Mouse (Mus musculus) left cerebral cortex, postnatal 14 days (tissue): ENCODE data around the gene Zc3h12b. TPM values are rescaled to one million over a fixed set of nuclear protein-coding genes. Genes with fewer than 3 reads are reported as not detected.

Source experiments
- DNase-seq, 2 experiments: peaks; one replicate each; pipeline ENCODE4 v3.0.0; 2021 to 2022; ENCODE audit warnings: low spot score in 2 of 2, mixed read lengths in 1 of 2
- intact Hi-C: fragments of 180-260 bp; cut with DNase I; formaldehyde crosslinking; loops from one replicate; pipeline ENCODE4 v1.15.1; 2025
- long read RNA-seq, 2 experiments: library from polyadenylated mRNA; stranded (forward); transcript quantifications; one replicate each; pipeline ENCODE4 v2.0.0; 2021
- total RNA-seq, 2 experiments: library from RNA; stranded (reverse); gene quantifications; 2 replicates each; pipeline ENCODE4 v1.2.3; 2021

Gene Zc3h12b
- total RNA-seq: 10 to 100 TPM; 23.0 to 28.2 TPM
- long read RNA-seq, experiment 1, partial matches to known transcripts: 0 of 5 reads
- long read RNA-seq, experiment 1, other reads (novel, unspliced or antisense): 5 of 5 reads
- long read RNA-seq, experiment 2, partial matches to known transcripts: 0 of 5 reads
- long read RNA-seq, experiment 2, other reads (novel, unspliced or antisense): 5 of 5 reads

DNA sequence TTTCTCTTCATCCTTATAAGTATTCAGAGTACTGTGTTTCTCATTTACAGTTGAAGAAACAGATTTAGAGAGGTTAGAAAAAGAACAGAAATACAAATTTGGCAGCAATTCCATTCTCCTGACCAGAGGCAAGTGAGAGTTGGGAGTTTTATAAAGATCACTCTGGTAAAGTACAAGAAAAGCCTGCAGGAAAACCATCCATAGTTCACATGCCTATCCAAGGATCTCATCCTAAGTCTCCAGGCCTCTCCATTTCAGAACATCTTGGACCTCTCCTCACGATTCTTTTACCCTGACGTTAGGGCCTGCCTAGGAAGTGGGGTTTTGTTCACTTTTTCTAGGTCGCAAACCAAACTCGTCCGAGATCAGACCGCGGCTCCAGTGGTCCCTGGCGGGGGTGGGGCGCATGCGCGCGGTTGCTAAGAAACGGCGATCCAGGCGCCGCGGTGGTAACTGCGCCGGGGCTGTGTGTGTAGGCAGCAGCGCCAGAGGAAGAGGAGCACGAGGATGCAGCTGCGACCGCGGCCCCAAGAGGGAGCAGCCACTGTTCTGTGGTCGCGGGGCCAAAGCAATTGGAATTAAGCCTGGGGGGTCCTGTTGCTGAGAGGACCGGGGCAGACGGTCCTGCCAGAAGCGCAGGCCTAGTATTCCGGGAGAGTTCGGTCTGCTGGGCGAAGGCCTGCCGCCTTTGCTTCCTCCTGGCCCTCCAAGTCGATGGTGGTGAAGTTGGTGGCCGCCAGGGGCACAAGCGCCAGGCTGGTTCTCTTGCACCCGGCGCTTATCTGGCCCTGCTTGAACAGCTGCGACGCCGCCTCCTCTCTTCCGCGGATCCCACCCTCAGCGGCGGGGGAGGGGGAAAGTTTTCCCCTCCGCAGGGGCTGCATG lies at the start of gene Zc3h12b:
TSS of gene Zc3h12b (plus strand) at position 452 of the 885 bp plus-strand sequence.
- intact Hi-C loops: no loop called here
- peak; percentile 70 to 75 for DNase-seq

DNA sequence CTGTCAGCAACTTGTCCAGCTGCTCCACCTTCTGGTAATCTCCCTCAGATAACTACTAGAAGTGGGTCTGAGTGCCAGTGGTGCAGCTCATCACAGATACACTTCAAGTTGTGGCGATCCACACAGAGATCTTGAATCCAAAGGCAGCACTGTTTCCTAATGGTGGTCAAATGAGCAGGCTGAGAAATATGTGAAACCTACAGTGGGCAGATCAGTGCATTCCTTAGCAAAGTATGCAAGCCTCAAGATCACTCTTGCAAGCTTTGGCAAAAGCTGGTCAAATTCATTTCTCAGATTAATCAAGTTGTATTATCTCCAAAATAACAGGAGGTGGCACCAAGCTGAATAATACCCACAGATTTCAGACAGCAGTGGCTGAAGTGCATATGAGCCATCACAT lies 29.3 kb upstream of the Zc3h12b start:
- intact Hi-C loops: loop anchor here (10.0 kb wide), 1 partner anchor 273 kb away; the partner anchor contains the start of gene Las1l
- no peak for DNase-seq

DNA sequence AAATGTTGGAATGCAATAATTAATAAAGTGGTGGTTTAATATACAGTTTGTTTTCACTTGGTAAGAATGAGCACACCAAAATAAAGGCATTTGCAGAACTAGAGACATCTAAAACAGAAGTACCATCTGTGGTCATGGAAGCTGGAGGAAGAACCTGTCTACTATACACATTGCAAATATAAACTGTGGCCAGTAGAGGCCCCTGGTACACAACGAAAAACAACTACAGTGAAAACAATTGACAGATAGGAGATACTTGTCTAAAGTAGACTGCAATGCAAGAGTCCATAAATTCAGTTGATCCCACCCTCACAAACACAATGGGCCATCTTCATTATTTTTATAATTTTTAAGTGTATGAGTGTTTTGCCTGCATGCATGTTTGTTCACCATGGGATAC lies 24.4 kb upstream of the Zc3h12b start:
- intact Hi-C loops: loop anchor here (10.0 kb wide), 1 partner anchor 268 kb away; the partner anchor contains the start of gene Las1l
- peak in 1 of 2 experiments; percentile 6 for DNase-seq

DNA sequence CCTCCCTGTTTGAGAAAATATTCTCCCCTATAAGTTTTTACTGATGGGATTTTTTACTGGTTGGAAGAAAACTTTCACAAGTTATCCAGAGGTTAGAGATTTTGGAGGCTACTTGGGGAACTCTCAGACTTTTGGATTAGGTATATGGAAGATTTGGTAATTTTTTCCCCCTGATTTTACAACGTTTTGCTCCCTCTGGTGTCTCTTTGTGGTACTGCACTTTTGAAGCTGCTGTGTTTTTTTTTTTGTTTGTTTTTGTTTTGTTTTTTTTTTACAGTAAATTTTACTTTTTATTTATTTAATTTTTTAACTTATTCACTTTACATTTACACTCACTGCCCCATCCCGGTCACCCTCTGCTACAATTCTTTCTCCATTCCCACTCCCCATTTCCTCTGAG lies 26.8 kb downstream of the Zc3h12b start:
- no peak for DNase-seq
- intact Hi-C loops: no loop called here

DNA sequence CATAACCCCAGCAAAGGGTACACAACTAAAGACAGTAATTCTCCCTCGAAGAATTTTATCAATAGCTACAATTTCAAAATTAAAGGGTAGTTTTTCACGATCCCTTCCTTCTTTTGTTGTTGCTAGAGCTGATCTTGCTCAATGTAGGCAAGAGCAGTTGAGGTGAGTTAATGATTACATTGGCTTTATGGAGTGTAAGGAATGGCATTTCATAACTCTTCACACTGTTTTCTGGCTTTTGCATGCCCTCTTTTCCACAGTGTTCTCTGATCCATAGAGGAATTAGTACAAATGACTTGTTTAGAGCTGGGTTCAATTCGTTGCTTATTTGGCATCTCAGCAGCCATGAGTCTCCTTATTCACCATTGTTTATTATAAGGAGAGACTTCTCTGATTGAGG lies 84.4 kb downstream of the Zc3h12b start:
- intact Hi-C loops: no loop called here
- DNase-seq: no peak

DNA sequence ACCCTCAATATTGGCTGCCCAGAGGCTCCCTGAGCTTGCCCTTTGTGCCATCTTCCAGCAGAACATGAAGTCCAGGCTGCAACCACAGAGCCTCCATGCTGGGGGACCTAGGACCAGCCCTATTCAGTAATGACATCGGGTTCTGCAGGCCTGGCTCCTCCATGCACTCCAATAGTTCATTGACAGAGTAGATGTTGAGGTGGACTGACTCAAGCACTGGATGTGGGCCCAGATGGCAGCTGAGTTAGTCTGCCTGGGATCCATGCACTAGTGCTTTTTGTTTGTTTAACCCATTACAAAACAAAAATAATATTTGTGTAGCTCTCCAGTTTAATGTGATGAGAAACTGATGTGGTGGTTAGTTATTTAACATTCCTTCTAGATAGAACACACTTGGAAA lies 90.3 kb downstream of the Zc3h12b start:
- intact Hi-C loops: no loop called here
- DNase-seq: no peak

DNA sequence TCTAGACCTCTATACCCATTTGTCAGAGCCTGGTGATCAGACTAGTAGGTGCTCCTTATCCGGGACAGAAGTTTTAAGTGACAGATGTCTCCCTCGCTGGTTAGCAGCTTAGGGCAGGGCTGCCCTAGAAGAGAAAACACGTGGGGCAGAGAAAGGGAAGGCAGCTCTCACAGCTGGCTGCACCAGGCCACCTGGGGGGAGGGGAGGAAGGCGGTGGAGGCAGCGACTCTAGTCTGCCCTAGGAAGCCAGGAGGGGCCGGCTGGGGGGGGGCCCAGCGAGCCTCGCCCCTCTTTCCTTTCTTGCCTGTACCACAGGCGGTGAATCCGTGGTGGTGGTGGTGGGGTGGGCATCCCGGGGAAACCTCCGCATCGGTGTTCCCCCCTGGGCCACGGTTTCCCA lies 141.3 kb downstream of the Zc3h12b start:
- DNase-seq: no peak
- intact Hi-C loops: no loop called here

DNA sequence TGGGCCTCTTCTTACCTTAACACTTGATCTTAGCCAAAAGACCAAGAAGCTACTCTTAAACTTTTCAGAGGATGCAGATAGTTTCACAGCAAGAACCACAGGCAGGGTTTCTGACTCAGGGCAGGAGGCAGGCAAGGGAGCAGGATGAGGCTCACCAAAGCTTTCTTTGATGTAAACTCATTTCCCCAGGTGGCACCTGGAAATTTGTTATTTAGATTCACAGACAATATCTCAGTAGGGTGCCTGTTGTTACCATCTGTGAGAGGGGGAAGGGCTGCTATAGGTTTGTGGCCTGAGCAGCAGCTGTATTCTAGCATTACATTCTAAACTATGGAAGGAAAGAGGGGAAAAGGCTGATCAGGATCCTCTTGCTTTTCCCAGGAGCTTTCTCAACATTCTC lies 169.6 kb downstream of the Zc3h12b start:
- intact Hi-C loops: no loop called here

DNA sequence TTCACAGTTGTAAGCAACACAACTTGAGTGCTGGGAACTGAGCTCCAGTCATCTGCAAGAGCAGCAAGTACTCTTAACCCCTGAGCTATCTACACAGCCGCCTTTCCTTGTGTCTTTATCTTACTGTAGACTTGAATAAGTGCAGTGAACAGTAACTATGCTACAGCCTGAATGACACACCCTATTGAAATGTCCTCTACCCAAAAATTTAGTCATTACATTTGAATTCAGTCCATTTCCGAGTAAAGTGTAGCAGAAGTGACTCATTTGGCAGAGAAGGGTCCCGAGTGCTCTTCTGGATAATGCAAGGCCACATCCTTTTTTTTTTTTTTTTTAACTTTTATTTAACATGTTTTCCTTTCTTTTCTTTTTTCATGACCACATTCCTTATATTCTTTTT lies 191.2 kb downstream of the Zc3h12b start:
- no peak for DNase-seq
- intact Hi-C loops: no loop called here

More for the DNA sequence above, 169.6 kb downstream of the Zc3h12b start:
- DNase-seq: no peak

DNA sequence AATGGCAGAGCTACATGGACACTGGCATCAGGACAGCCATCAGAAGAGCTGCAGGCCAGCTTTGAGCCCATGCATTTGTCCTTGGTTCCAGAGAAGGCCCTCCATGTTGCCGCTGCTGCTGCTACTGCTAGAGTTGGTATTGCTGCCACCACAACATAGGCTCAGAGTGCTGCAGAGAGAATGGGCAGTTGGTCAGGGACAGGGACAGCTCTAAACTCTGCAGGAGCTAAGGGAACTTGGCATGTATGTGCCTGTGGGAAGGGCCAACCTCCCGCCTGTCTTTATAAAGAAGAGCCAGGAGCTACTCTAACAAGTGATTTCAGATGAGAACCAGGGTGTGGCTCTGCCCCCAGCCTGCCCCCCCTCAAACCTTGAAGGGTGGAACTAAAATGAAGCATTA lies 224.0 kb downstream of the Zc3h12b start:
- DNase-seq: no peak
- intact Hi-C loops: no loop called here

DNA sequence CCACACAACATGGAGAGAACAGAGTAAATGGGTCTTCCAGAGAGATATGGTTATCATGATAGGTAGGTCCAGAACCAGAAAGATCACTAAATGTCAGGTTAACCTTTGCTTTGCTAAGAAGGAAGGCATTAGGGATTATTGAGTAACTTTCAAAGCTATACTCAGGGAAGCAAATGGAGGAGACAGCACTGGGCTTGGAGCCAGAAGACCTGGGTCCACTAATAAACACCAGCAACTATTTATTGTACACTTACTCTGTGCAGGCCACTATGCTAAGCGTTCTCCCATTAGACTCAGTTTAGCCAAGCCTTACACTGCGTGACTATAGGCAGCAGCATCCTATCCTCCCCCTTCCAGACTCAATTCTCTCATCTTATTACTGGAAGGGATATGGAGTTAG lies 234.0 kb downstream of the Zc3h12b start:
- intact Hi-C loops: no loop called here
- no peak for DNase-seq

DNA sequence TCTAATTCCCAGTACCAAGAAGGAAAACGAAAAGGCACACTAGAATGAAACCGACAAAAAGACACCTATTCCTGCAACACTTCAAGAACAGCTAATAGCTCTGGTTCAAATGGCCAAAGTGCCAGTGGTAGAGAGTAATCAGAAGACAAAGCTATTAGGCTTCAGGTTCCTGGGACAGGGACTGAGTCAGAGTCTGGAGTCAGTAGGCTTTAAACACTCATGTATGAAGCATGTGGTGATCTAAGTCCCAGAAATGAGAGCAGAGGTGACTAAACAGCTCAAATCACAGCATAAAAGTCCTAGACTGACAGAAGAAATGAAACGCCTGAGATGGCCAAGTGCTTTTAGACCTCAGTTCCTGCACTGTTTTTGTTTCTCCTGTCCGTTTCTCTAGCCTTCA lies 236.7 kb downstream of the Zc3h12b start:
- intact Hi-C loops: no loop called here
- no peak for DNase-seq

DNA sequence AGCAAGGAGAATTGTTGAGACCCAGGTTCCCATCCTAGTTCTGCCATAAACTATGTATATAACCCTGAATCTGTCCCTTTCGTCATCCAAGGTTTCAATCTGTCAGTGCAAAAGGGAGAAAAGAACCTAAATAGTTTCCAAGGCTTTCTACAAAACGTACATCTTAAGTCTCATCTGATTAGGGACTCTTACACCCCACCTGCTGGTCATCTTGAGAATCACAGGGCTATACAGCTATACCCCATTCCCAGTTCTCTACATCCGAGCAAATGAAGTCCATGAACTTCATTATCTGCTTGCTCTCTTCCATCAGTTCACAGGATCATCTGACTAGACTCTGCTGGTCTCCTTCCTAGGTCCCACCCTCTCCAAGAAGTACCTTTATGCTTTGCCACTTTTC lies 239.3 kb downstream of the Zc3h12b start:
- intact Hi-C loops: loop anchor here (10.0 kb wide), 1 partner anchor 266 kb away; no protein-coding TSS in a partner anchor
- DNase-seq: peak; percentile 39 to 61

DNA sequence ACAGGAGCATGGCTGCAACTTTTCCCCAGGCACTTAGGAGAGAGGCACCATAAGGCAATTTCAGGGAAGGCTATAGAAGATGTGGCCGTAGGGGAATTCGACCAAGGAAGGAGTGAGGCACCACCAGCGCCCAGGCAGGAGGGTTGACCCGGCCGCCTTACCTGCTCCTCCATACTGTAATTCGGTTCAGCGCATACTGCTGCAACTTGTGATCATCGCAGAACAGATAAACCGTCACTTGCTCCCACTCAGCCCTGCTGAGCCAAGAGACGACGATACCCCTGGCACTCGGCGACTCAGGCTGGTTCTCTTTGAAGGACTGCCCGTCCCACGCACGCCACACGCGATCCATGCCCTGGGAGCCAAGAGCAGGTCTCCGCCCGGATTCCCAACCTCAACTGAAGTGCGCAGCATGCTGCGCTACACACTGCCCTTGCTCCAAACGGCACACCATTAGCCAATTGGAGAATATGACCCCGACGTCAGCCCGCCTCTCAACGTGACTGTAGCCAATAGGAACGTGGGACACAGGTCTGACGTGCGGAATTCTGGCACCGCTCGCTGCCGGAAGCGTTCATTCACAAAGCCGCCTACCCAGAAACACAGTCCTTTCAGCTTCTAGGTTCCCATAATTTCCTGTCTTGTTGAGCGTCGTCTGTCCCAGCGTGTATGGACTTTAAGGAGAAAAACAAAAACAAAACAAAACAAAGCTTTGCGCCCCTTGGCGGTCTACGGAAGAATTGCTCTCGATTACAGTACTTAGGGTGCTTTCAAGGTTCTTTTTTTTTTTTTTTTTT lies 245.2 kb downstream of the Zc3h12b start, which contains the start of gene Las1l:
TSS of gene Las1l (minus strand) at position 466 of the 797 bp plus-strand sequence.
- intact Hi-C loops: loop anchor here (10.0 kb wide), 1 partner anchor 272 kb away; no protein-coding TSS in a partner anchor
- DNase-seq: peak; percentile 93 to 94

DNA sequence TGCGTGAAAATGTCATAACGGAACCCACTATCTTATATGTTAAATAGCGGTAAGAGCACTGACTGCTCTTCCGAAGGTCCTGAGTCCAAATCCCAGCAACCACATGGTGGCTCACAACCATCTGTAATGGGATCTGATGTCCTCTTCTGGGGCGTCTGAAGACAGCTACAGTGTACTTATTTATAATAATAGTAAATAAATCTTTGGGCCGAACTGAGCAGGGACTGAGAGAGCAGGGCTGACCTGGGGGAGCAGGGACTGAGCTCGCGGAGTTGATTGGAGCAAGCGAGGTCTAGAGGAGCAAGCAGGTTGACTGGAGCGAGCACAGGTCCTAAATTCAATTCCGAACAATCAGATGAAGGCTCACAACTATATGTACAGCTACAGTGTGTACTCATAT lies 246.0 kb downstream of the Zc3h12b start:
- intact Hi-C loops: loop anchor here (10.0 kb wide), 1 partner anchor 273 kb away; no protein-coding TSS in a partner anchor
- DNase-seq: peak in 1 of 2 experiments; percentile 3

DNA sequence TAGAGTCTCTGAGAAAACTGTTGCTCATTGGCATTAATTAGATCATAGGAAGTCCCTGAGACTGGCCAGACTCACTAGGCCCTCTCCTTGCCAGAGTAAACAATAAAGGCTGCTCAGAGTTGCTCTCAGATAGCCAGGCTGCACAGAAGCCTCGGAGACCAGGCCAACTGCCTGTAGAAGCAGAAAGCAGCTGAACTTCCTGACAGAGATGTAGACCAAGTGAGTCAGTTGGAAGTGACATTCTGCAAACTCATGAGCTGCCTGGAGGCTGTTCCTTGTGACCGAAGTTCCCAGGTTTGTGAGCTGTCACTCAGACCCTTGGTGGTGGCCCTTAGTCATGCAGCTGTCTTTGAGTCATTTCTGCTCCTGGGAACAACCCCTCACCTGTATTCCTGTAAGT lies 251.9 kb downstream of the Zc3h12b start:
- no peak for DNase-seq
- intact Hi-C loops: no loop called here

DNA sequence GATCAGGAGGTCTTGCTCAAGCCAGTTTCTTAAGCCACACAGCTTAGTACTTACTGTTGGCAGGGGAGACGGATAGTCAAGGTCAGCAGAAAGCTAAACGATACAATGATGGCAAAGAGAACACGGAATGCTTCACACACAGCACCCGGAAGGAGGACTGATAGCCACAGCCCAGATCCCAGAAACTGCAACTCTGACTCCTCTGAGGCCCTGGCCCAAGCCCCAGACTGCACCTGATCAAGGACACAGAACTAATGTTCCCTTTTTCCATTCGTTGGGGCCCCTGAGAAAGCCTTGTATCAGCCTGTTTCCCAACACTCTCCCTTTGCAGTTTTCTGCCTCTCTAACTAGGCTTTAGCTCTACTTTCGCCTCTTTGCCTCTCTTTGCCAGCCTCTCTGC lies 253.6 kb downstream of the Zc3h12b start:
- intact Hi-C loops: no loop called here
- no peak for DNase-seq

DNA sequence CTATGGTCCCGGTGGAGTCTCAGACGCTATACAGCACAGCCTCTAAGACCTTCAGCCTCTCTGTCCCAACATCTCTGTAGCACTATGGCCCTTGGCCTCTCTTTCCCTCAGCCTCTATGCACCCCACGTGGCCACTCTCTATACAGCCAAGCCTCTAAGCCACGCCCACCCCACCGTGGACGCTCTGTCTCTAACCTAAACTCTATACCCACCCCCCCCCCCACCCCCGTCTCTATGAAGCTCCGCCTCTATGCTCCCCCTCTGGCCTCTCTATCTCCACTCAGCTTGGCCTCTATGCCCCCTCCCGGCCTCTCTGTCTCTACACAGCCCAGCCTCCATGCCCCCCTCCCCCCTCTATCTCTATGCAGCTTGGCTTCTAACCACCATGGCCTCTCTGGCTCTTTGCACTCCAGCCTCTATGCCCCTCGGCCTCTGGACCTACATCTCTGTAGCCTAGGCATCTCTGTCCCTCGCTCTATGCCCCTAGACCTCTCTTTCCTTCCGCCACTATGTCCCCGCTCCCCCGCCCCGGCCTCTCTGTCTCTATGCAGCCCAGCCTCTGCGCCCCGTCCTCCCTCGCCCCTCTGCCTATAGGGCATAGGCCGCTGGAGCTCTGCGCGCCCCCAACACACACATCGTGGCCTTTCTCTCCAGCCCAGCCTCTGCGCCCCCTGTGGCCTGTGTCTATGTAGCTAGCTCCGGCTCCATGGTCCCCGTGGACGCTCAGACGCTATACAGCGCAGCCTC lies 256.5 kb downstream of the Zc3h12b start:
- peak in 1 of 2 experiments; percentile 6 for DNase-seq
- intact Hi-C loops: no loop called here

DNA sequence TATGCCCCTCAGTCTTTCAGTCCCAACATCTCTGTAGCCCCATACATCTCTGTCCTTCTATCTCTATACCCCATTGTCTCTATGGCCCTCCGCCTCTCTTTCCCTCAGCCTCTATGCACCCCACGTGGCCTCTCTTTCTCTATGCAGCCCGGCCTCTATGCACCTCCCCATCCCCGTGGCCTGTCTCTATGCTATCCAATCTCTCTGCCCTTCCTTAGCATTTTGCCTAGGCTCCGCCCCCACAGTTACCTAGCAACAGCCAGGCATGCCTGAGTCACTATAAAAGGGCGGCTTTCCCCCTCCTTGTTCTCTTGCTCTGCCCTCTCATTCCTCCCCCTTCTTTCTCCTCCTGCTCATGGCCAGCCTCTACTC lies 257.1 kb downstream of the Zc3h12b start:
- intact Hi-C loops: no loop called here
- DNase-seq: peak; percentile 61 to 83
